Mouse (Mus musculus) brain, embryonic 18.5 days (tissue): Measurements from ENCODE around the gene Cactin.

Source experiments
- DNase-seq: peaks from one replicate; pipeline ENCODE4 v3.0.0-alpha.2; 2012; ENCODE audit warnings: low read depth, low spot score

Cactin gene

GRCm38 (mm10) chr10:81364666-81365065 is 43.8 kb downstream of the Cactin start:
- DNase-seq: no peak

GRCm38 (mm10) chr10:81365073-81365472 is 44.2 kb downstream of the Cactin start:
- no peak for DNase-seq

- no peak for DNase-seq
These were observed 45.0 kb downstream of the Cactin start, which contains the start of gene 4930404N11Rik for GRCm38 (mm10) chr10:81365672-81366476. TSS of gene 4930404N11Rik (minus strand) at chr10:81365816.

- DNase-seq: no peak
These were observed 45.7 kb downstream of the Cactin start for GRCm38 (mm10) chr10:81366477-81367206.

- no peak for DNase-seq
These were observed 46.2 kb downstream of the Cactin start for GRCm38 (mm10) chr10:81367207-81367495.

- no peak for DNase-seq
These were observed 54.4 kb downstream of the Cactin start for GRCm38 (mm10) chr10:81375322-81375721.
